Mouse (Mus musculus) embryonic facial prominence, embryonic 10.5 days (tissue): Measurements from ENCODE around the gene Plxnb1. TPM values are rescaled to one million over a fixed set of nuclear protein-coding genes. Genes with fewer than 3 reads are reported as not detected.

ENCODE experiments used
- DNase-seq: peaks from one replicate; pipeline ENCODE4 v3.0.0-alpha.2; 2017; ENCODE audit warnings: low spot score
- H3K27ac ChIP-seq: fragments of 300-500 bp; sonication (generic); replicated peaks from 2 replicates; pipeline ENCODE4 v1.5.1; 2016; ENCODE audit warnings: mild to moderate bottlenecking
- H3K27me3 ChIP-seq: fragments of 300-500 bp; sonication (generic); replicated peaks from 2 replicates; pipeline ENCODE4 v1.6.1; 2016; ENCODE audit warnings: low read depth, mild to moderate bottlenecking; ENCODE audit not compliant: poor library complexity, severe bottlenecking
- H3K36me3 ChIP-seq: fragments of 300-500 bp; sonication (generic); replicated peaks from 2 replicates; pipeline ENCODE4 v1.6.1; 2016; ENCODE audit warnings: mild to moderate bottlenecking, moderate library complexity
- H3K4me1 ChIP-seq: fragments of 300-500 bp; sonication (generic); 2 replicates; pipeline ENCODE4 v1.6.1; 2016
- H3K4me3 ChIP-seq: fragments of 300-500 bp; sonication (generic); 2 replicates; pipeline ENCODE4 v1.5.1; 2016; ENCODE audit warnings: mild to moderate bottlenecking, moderate library complexity
- H3K9me3 ChIP-seq: fragments of 300-500 bp; sonication (generic); 2 replicates; pipeline ENCODE4 v1.6.1; 2016; ENCODE audit warnings: mild to moderate bottlenecking
- WGBS: fragments of 180-500 bp; shearing (Covaris S2); methylation state at CpG from one replicate; pipeline ENCODE4 v1.1.7; 2016; 5-methylcytosine and 5-hydroxymethylcytosine counted together
- polyA plus RNA-seq: library from polyadenylated mRNA; unstranded; fragments of >200 nt; fragmentation: Nextera tagmentation; extraction: Ambion mirVana; gene quantifications from 2 replicates; pipeline ENCODE4 v1.2.1, GENCODE M21; 2016

Gene Plxnb1
- 24.8 and 28.6 TPM in 2 replicates for polyA plus RNA-seq

DNA sequence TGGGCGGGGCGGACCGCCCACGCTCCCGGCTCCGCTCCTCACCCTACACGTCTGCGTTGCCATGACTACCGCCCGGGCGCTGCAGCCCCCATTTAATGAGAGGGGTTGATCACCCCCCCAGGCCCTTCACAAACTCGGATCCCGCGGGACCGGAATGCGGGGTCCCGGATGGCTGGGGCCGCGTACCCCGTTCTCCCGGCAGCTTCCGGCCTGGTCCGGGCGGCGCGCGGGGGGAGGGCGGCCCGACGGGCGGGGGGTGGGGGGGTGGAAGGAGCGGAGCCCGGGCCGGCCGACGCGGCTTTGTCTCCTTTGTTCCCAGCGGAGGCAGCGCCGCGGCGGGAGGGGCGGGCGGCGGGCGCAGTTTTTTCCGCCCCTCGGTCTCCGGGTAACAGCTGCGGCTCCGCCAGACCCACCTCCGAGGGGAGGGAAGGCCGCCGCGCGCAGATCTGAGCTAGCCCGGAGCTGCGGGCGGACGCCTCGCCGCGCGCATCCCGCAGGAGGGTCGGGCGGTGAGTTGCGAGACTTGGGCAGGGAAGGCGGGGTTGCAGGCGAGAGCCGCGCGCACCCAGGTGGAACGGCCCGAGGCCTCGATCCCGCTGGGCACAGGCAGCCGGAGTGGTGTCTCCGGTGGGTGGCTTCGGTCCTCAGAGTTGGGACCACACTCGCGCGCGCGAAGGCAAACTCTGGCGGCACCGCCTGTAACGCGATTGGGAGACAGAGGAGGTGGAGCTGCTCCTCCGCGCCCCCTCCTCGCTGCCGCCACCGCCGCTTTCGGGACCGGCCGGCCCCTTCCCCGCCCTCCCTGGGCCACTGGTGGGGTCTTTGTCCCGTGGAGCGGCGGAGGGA lies at the start of gene Plxnb1:
Gene Plxnb1, plus strand, starts transcription at position 253 of the 846 bp plus-strand sequence.
- WGBS: under 1% methylated on average over 101 of the region's 102 CpGs
- peak; percentile 90 for DNase-seq
- no peaks in the 10 kb centered on the region for H3K27me3 ChIP-seq
- H3K27ac ChIP-seq: peak within 1 kb of the TSS; percentile 100
- peaks cover 77% of the 10 kb centered on the region for H3K4me1 ChIP-seq
- no peaks in the 10 kb centered on the region for H3K9me3 ChIP-seq
- peak within 1 kb of the TSS; percentile 87 for H3K4me3 ChIP-seq
- H3K36me3 ChIP-seq: peaks cover 45% of the 10 kb centered on the region

DNA sequence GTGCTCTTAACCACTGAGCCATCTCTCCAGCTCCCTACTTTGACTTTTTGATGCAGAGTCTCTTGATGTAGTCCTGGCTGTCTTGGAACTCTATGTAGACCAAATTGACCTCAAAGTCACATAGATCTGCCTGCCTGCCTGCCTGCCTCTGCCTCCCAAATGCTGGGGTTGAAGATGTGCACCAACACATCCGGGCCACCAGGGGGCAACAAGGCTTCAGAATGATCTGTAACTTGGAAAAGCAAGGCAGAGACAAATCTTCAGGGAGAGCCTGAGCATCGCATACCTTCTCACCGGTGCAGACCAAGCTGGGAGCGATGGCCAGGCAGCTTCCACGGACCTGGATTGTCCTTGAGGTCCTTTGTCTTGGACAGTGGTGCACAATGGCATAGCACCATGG lies 48.9 kb upstream of the Plxnb1 start:
- Histone ChIP-seq H3K36me3 (peaks cover 19% of the 10 kb centered on the region), H3K4me1 (peaks cover 8% of the 10 kb centered on the region), H3K27ac (no peak overlapping the region), H3K27me3 (no peaks in the 10 kb centered on the region), H3K4me3 (no peak overlapping the region), H3K9me3 (no peaks in the 10 kb centered on the region)
- 38% methylated on average over 5 of the region's 5 CpGs for WGBS
- DNase-seq: peak; percentile 66

DNA sequence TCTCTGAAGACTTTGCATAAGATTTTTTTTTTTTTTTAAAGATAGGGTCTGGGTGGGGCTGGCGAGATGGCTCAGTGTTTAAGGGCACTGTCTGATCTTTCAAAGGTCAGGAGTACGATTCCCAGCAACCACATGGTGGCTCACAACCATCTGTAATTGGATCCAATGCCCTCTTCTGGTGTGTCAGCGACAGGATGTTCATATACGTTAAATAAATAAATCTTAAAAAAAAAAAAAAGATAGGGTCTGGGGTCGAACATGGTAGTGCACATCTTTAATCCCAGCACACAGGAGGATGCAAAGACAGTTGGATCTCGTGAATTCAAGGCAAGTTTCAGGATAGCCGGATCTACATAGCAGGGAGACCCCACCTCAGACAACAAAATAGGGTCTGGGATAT lies 45.9 kb upstream of the Plxnb1 start:
- Histone ChIP-seq H3K4me1 (peaks cover 13% of the 10 kb centered on the region), H3K9me3 (no peaks in the 10 kb centered on the region), H3K27ac (no peak overlapping the region), H3K36me3 (peaks cover 27% of the 10 kb centered on the region), H3K27me3 (no peaks in the 10 kb centered on the region), H3K4me3 (no peak overlapping the region)
- no peak for DNase-seq
- WGBS: 76% methylated on average over 7 of the region's 7 CpGs

DNA sequence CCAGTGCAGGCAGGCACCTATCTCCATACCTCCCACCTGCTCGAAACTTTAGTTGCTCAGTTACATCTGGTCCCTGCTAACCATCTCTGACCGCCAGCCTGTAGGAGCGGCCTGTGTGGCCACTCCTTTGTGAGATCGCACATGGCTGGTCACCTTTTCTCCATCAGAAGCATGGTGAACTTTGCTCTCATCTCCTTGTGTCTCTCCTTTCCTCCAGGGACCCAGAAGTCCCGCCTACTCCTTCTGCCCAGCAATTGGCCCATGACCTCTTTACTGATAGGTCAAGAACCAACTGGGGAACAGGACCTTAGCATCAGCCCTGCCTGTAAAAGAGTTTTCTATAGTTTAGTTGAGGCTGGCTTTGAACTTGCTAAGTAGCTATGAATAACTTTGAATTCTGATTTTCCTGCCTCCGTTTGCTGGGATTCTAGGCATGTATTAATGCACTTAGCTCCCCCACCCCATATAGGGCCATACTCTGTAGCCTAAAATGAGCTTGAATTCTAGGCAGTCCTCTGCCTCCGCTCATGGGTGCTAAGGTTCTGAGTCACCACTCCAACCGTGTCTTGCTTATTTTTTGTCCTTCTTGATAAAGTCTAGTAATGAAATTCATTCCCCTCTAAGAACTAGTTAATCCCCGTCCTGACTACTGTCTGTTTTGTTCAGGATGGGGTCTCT lies 45.1 kb upstream of the Plxnb1 start:
- no peaks in the 10 kb centered on the region for H3K9me3 ChIP-seq
- no peaks in the 10 kb centered on the region for H3K27me3 ChIP-seq
- WGBS: 83% methylated on average over 9 of the region's 9 CpGs
- peaks cover 21% of the 10 kb centered on the region for H3K4me1 ChIP-seq
- no peak overlapping the region for H3K27ac ChIP-seq
- peaks cover 27% of the 10 kb centered on the region for H3K36me3 ChIP-seq
- no peak overlapping the region for H3K4me3 ChIP-seq
- no peak for DNase-seq

DNA sequence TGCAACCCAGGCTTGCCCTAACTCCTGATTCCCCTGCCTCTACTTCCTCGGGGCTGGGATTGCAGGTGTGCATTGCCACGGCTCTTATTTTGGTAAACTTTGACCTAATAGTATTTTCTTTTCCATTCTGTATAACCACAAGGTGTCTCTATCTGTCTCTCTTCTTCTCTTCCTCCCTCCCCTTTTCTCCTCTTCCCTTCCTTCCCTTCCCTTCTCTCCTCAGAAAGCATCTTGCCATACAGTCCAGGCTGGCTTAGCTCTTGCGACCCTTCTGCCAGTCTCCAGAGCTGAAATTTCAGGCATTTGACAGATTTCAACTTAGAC lies 44.6 kb upstream of the Plxnb1 start:
- Histone ChIP-seq H3K27me3 (no peaks in the 10 kb centered on the region), H3K36me3 (peaks cover 27% of the 10 kb centered on the region), H3K9me3 (no peaks in the 10 kb centered on the region), H3K27ac (no peak overlapping the region), H3K4me3 (no peak overlapping the region), H3K4me1 (peaks cover 26% of the 10 kb centered on the region)
- WGBS: 76% methylated on average over 3 of the region's 3 CpGs
- no peak for DNase-seq

DNA sequence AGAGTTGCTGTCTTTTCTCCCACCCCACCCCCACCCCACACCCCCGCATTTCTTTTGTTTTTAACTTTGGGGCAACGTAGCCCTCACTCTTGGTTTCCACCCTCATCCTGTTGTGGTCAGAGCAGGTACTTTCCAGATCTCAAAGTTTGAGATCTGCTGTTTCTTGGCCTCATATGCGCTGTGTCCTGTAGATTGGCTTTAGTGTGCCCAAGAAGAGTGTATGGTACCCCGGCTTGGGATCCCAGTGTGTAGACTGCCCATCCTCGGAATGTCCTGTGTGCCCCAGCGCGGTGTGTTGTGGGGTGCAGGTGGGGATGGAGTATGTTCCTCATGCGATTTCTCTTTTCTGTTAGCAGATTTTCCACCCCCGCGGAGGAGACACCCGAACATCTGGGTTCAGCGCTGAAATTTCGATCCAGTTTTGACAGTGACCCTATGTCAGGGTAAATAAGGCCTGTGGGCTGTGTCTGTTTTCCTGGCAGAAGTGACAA lies 44.1 kb upstream of the Plxnb1 start:
- H3K4me1 ChIP-seq: peaks cover 26% of the 10 kb centered on the region
- no peaks in the 10 kb centered on the region for H3K27me3 ChIP-seq
- WGBS: 90% methylated on average over 13 of the region's 13 CpGs
- peaks cover 29% of the 10 kb centered on the region for H3K36me3 ChIP-seq
- no peak overlapping the region for H3K27ac ChIP-seq
- no peak for DNase-seq
- no peaks in the 10 kb centered on the region for H3K9me3 ChIP-seq
- H3K4me3 ChIP-seq: no peak overlapping the region

DNA sequence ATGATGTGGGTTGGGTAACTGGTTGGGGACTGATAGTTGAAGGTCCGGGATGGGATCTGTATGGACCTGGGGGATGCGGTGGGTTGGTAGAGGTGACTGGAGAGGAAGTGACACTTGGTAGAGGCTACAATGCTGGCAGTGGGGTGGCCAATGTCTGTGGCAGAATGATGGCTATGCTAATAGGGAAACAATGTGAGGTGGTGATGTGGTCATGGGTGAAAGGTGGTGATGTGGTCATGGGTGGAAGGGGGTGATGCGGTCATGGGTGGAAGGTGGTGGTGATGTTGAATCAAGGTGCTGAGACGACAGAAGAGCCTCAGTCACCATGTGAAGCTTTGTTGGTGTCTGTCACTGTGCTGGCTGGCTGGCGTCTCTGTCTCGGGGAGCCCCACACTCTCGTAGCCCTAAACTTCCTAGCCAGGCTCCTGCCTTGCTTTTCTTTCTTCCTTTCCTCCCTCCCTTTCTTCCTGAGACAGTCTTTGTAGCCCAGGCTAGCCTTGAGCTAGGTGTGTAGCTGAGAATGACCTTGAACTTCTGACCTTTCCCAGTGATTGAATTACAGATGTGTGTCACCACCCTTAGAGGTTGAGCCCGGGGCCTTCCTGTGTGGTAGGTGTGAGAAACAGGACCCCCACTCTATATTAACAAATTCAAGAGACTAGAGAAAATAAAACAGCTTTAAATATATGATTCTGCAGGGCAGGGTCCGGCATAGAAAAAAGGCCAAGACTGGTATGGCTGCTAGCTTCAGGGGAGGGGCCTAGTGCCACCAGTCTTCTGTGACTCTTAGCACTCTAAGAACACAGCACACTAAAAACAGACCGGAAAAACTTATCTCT lies 43.3 kb upstream of the Plxnb1 start:
- WGBS: 89% methylated on average over 10 of the region's 10 CpGs
- H3K27ac ChIP-seq: no peak overlapping the region
- no peaks in the 10 kb centered on the region for H3K27me3 ChIP-seq
- DNase-seq: no peak
- H3K4me3 ChIP-seq: no peak overlapping the region
- peaks cover 34% of the 10 kb centered on the region for H3K36me3 ChIP-seq
- no peaks in the 10 kb centered on the region for H3K9me3 ChIP-seq
- peaks cover 26% of the 10 kb centered on the region for H3K4me1 ChIP-seq

DNA sequence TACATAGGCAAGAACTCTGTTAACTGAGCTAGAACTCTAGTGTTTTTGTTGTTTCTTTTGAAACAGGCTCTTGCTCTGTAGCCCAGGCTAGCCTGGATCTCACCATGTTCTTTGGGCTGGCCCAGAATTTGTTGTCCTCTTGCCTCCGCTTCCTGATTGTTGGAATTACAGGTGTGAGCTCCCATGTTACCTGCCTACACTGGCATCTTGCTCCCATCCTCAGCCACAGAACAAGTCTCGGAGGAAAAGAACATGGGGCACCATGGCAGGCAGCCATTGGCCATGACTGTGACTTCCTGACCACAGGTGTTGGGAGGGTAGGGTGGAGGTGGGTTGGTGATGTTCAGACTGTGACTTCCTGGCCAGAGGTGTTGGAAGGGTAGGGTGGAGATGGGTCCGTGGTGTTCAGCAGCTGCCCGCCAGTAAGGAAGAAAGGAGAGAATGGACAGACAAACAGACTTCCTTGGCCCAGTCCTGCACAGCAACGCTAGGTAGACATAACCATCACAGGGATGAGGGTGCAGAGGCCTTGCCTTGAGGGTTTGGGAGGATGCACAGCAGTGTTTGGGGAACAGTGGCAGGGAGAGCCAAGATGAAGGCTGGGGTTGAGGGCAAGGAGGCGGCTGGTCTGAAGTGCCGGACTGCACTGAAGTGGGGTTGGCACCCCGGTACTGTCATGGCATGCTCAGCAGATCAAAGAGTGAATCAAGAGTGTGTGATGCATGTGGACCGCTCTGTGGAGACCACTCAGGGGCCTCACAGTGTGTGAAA lies 42.5 kb upstream of the Plxnb1 start:
- no peak overlapping the region for H3K4me3 ChIP-seq
- no peaks in the 10 kb centered on the region for H3K27me3 ChIP-seq
- WGBS: 90% methylated on average over 9 of the region's 9 CpGs
- no peaks in the 10 kb centered on the region for H3K9me3 ChIP-seq
- DNase-seq: no peak
- H3K27ac ChIP-seq: no peak overlapping the region
- peaks cover 42% of the 10 kb centered on the region for H3K36me3 ChIP-seq
- peaks cover 26% of the 10 kb centered on the region for H3K4me1 ChIP-seq

DNA sequence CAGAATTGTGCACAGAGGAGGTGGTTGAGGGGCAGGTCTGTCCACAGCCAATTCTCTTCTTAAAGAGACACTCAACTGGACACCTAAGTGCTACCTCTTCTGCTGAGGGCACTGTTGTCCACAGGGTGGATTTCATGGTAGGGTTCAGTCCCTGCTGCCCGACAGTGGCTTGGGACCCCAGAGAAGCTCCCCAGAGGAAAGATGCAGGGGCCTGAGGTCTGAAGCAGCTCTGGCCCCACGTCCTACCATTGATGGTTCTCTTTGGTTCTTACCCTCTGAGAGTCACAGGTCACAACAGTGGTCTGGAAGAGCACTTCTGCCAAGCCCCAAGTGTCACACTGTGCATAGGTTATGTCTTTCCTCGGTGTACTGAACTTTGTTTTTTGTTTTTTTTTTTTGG lies 41.8 kb upstream of the Plxnb1 start:
- Histone ChIP-seq H3K36me3 (peaks cover 44% of the 10 kb centered on the region), H3K4me3 (no peak overlapping the region), H3K27ac (0 out of 2 replicates have a peak overlapping the region, but pooled peaks have one; percentile 42), H3K4me1 (peaks cover 27% of the 10 kb centered on the region), H3K9me3 (no peaks in the 10 kb centered on the region), H3K27me3 (no peaks in the 10 kb centered on the region)
- DNase-seq: no peak
- WGBS: 80% methylated on average over 3 of the region's 3 CpGs

DNA sequence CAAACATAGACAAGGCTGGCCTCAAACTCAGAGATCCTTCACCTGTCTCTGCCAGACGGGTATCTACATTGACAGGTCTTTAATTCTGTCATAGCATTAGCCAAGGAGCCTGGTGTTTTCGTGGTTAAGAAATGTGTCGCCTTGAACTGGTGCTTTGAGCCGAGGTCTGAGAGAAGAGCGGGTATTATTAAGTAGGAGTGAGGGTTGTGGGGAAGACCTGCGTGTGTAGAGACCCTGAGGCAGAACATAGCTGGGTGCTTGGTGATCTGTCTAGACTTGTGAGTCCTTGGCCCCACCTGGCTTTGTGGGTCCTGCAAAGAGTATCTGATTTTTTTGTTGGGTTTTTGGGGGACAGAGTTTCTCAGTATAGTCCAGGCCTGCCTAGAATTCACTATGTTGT lies 41.3 kb upstream of the Plxnb1 start:
- H3K27ac ChIP-seq: peak overlapping the region; percentile 74; the same call in 1 of the 2 replicates
- H3K9me3 ChIP-seq: no peaks in the 10 kb centered on the region
- peaks cover 32% of the 10 kb centered on the region for H3K4me1 ChIP-seq
- WGBS: 77% methylated on average over 6 of the region's 6 CpGs
- peaks cover 44% of the 10 kb centered on the region for H3K36me3 ChIP-seq
- no peaks in the 10 kb centered on the region for H3K27me3 ChIP-seq
- no peak overlapping the region for H3K4me3 ChIP-seq
- DNase-seq: no peak

DNA sequence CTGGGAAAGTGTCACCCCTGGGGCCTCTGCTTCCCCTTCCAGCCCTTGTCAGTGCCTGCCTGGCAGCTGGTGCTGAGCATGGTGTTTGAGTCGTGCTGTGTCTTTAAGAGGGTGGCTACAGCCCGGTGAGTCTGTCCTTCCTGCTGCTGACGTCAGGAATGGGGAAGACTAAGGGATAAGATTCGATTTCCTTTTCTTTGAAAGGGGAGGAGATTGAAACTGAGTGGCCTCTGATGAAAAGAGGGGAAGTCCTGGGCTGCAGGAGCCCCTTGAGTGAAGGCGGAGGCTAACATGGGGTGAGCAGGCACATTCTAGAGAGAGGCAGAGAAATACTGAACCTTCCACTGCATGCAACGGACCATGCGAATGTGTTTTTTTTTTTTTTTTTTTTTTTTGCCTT lies 40.5 kb upstream of the Plxnb1 start:
- peak; percentile 66 for DNase-seq
- peaks cover 45% of the 10 kb centered on the region for H3K36me3 ChIP-seq
- H3K9me3 ChIP-seq: no peaks in the 10 kb centered on the region
- peak overlapping the region; percentile 74 for H3K27ac ChIP-seq
- H3K27me3 ChIP-seq: no peaks in the 10 kb centered on the region
- peaks cover 39% of the 10 kb centered on the region for H3K4me1 ChIP-seq
- 7% methylated on average over 7 of the region's 7 CpGs for WGBS
- peak overlapping the region; percentile 42 for H3K4me3 ChIP-seq
